Mouse (Mus musculus): ENCODE data around the gene Lbhd1. TPM values are rescaled to one million over a fixed set of nuclear protein-coding genes. Genes with fewer than 3 reads are reported as not detected.

The Lbhd1 gene
- total and polyA plus RNA-seq, 3 experiments, result 15.5 to 123 (median 46.5) TPM

DNA sequence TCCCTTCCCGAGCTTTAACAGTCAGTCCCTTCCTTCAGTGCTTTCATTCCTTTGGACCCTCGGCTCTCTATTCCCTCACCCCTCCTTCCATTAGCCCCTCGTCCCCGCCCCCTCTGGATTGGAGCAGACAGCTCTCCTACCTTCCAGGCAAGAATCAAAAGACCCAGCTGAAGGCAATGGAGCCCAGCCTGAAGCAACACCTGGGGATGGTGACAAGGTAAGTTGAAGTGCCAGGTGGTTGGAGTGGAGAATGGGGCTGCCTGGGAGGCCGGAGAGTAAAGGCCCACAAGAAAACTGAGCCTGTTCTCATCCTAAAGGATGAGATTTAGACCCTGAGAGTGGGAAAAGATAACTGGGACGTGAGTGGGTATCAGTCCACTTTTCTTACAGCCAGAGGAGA is 25.0 kb downstream of the Lbhd1 start:
- Histone ChIP-seq H3K79me2 (ENCODE audit: control insufficient read depth, insufficient read depth, low read length, poor library complexity) (no peaks in the 10 kb centered on the region), H3K9ac (ENCODE audit: control insufficient read depth, low read depth, low read length, poor library complexity, severe bottlenecking) (no peak overlapping the region), H3K4me1 (ENCODE audit: control insufficient read depth in 1 of 2, insufficient read depth in 2 of 2, low read length in 2 of 2) (no peaks in the 10 kb centered on the region), H3K4me3 (ENCODE audit: control insufficient read depth in 1 of 2, insufficient read depth in 1 of 2, low read depth in 2 of 2, low read length in 2 of 2) (no peak overlapping the region), H3K27ac (ENCODE audit: control insufficient read depth, low read depth, low read length) (no peak overlapping the region), H3K27me3 (ENCODE audit: control insufficient read depth in 1 of 2, insufficient read depth in 2 of 2, low read length in 2 of 2) (no peaks in the 10 kb centered on the region), H3K36me3 (ENCODE audit: control insufficient read depth in 1 of 2, insufficient read depth in 2 of 2, low read length in 2 of 2) (peaks cover 0 to 28% of the 10 kb centered on the region in 2 experiments; a peak in 2 of 4 replicates), H3K9me3 (replicated peaks; ENCODE audit: insufficient read depth, low read length) (no peaks in the 10 kb centered on the region)
- no peak for TF ChIP-seq USF2 (IDR thresholded peaks at IDR 0.05; ENCODE audit: borderline replicate concordance in 1 of 2, insufficient read depth in 1 of 2, low read depth in 1 of 2, low read length in 2 of 2)
- TF ChIP-seq MYB (IDR thresholded peaks at IDR 0.05; ENCODE audit: low read depth, low read length), result no peak
- TF ChIP-seq E2F4 (IDR thresholded peaks at IDR 0.05; ENCODE audit: borderline replicate concordance, low read depth, low read length), result no peak
- no peak for TF ChIP-seq KAT2A (conservative IDR thresholded peaks at IDR 0.05; ENCODE audit: low read depth, low read length)
- TF ChIP-seq MAX (IDR thresholded peaks at IDR 0.05; ENCODE audit: low read length), result no peak
- no peak for TF ChIP-seq ZC3H11A (IDR thresholded peaks at IDR 0.05; ENCODE audit: low read depth, low read length)
- no peak for TF ChIP-seq EP300 (IDR thresholded peaks at IDR 0.05; ENCODE audit: low read depth in 1 of 2, low read length in 2 of 2)
- no peak for TF ChIP-seq TBP (IDR thresholded peaks at IDR 0.05; ENCODE audit: low read depth, low read length)
- TF ChIP-seq GABPA (IDR thresholded peaks at IDR 0.05; ENCODE audit: low read depth, low read length), result no peak
- TF ChIP-seq USF1 (IDR thresholded peaks at IDR 0.05; ENCODE audit: low read depth, low read length), result no peak
- no peak for TF ChIP-seq ZNF384 (IDR thresholded peaks at IDR 0.05; ENCODE audit: low read depth, low read length)
- no peak for TF ChIP-seq JUND (IDR thresholded peaks at IDR 0.05; ENCODE audit: low read depth, low read length)
- TF ChIP-seq TCF12 (IDR thresholded peaks at IDR 0.05; ENCODE audit: low read depth, low read length), result no peak
- no peak for TF ChIP-seq ETS1 (IDR thresholded peaks at IDR 0.05; ENCODE audit: low read depth, low read length)
- TF ChIP-seq UBTF (IDR thresholded peaks at IDR 0.05; ENCODE audit: borderline replicate concordance, insufficient read depth, low read depth, low read length), result no peak
- TF ChIP-seq MEF2A (IDR thresholded peaks at IDR 0.05; ENCODE audit: extremely low read depth, insufficient replicate concordance, low read depth, low read length, poor library complexity, severe bottlenecking), result no peak
- TF ChIP-seq MAZ (IDR thresholded peaks at IDR 0.05; ENCODE audit: low read depth, low read length), result no peak
- no peak for TF ChIP-seq NELFE (IDR thresholded peaks at IDR 0.05; ENCODE audit: low read depth, low read length)
- no peak for DNase-seq (ENCODE audit: low read depth, low spot score)

DNA sequence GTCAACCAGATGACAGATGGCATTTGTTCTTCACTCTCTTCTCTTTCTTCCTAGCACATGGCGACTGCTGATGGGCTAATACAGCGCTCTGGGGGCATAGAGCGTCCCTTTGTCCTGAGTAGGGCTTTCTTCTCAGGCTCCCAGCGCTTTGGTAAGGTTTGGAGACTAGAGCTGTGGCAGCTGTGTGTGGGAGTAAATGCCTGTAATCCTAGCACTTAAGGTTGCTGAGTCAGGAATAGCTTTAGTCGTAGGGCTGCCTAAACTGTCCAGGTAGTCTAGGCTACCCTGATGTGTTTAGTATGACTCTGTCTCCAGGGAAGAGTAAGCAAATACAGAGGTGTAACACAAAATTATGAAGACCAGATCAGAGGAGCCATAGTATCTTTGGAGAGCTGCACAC is 28.3 kb downstream of the Lbhd1 start:
- Histone ChIP-seq H3K9me3 (replicated peaks; ENCODE audit: insufficient read depth, low read length) (no peaks in the 10 kb centered on the region), H3K4me1 (ENCODE audit: control insufficient read depth in 1 of 2, insufficient read depth in 2 of 2, low read length in 2 of 2) (no peaks in the 10 kb centered on the region), H3K4me3 (ENCODE audit: control insufficient read depth in 1 of 2, insufficient read depth in 1 of 2, low read depth in 2 of 2, low read length in 2 of 2) (no peak overlapping the region), H3K79me2 (ENCODE audit: control insufficient read depth, insufficient read depth, low read length, poor library complexity) (no peaks in the 10 kb centered on the region), H3K9ac (ENCODE audit: control insufficient read depth, low read depth, low read length, poor library complexity, severe bottlenecking) (no peak overlapping the region), H3K36me3 (ENCODE audit: control insufficient read depth in 1 of 2, insufficient read depth in 2 of 2, low read length in 2 of 2) (peaks cover 0 to 30% of the 10 kb centered on the region in 2 experiments; a peak in 2 of 4 replicates), H3K27me3 (ENCODE audit: control insufficient read depth in 1 of 2, insufficient read depth in 2 of 2, low read length in 2 of 2) (no peaks in the 10 kb centered on the region), H3K27ac (ENCODE audit: control insufficient read depth, low read depth, low read length) (no peak overlapping the region)
- no peak for DNase-seq (ENCODE audit: low read depth, low spot score)
- TF ChIP-seq POLR2AphosphoS5 (IDR thresholded peaks at IDR 0.05; ENCODE audit: borderline replicate concordance, low read depth, low read length) (no peak), CTCF (IDR thresholded peaks at IDR 0.05 in 2 of 3, conservative IDR thresholded peaks at IDR 0.05 in 1 of 3; ENCODE audit: control insufficient read depth in 1 of 3, insufficient read depth in 1 of 3, low read depth in 2 of 3, low read length in 3 of 3, poor library complexity in 1 of 3, severe bottlenecking in 1 of 3) (no peak), MEF2A (IDR thresholded peaks at IDR 0.05; ENCODE audit: extremely low read depth, insufficient replicate concordance, low read depth, low read length, poor library complexity, severe bottlenecking) (no peak)
